Mouse (Mus musculus) olfactory bulb, adult 2 months (tissue): ENCODE data around the gene Rhou.

Experiments
- CTCF ChIP-seq: fragments of 200-500 bp; IDR thresholded peaks from 2 replicates; pipeline ENCODE4 v1.5.1; 2012; ENCODE audit warnings: low read depth, mild to moderate bottlenecking, low read length, moderate library complexity; ENCODE audit not compliant: insufficient read depth
- POLR2A ChIP-seq: fragments of 200-500 bp; IDR thresholded peaks from 2 replicates; pipeline ENCODE4 v1.6.1; 2012; ENCODE audit warnings: mild to moderate bottlenecking, low read depth, low read length, moderate library complexity; ENCODE audit not compliant: insufficient read depth

DNA sequence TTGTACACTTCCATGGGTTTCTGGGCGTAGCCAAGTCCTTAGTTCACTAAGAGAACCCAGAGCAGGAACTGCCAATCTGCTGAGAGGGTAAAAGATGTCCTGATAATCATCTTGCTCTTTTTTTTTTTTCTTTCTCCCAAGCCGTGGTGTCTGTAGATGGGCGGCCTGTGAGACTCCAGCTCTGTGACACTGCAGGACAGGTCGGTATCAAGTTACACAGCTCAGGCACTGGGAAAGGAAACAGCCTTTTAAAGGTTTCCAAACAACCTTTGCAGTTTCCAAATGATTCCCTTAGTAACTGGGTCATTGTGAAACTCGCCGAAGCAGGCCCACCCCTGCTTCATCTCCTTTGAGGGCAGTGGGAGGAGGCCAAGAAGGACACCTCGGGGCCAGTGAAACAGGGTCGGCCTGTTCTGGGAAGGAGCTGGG is 1.6 kb downstream of the Rhou start:
- TF ChIP-seq POLR2A (no peak), CTCF (no peak)
